Mouse (Mus musculus) embryonic fibroblast, embryonic 13.5 days (primary cell): Measurements from ENCODE around the gene Gm16867.
"Not testable (repeated sequence)": the region's sequence is repeated elsewhere in the genome, so short reads cannot be mapped to it uniquely, and the experiment has no call there.

Experiments used
- CTCF ChIP-seq: IDR thresholded peaks from 2 replicates; pipeline ENCODE4 v1.5.1; 2011; ENCODE audit warnings: mild to moderate bottlenecking, control low read depth, low read length, moderate library complexity, borderline replicate concordance; ENCODE audit not compliant: insufficient read depth
- POLR2A ChIP-seq: IDR thresholded peaks from 2 replicates; pipeline ENCODE4 v1.6.1; 2011; ENCODE audit warnings: low read depth, mild to moderate bottlenecking, control low read depth, low read length, moderate library complexity

DNA sequence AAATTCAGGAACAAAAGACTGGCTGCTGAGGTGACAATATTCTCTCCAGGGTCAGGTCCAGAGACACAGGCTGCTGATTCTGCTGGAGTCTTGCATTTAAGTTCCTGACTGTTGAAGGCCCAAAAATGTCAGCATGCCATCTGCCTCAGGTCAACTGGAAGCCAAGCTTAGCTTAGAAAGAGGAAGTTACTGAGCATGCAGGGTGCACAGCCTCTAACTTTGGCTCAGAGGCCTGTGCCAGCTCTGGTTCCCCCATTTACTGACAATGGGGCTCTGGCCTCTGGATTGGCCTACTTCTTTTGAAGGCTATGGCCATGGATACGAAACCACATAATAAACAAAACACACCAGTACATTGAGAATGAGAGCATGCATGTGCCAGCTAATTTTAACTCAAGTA, 3.8 kb upstream of the Gm16867 start:
- not testable (repeated sequence) for TF ChIP-seq POLR2A, CTCF
